Mouse (Mus musculus) kidney, adult 11 months (tissue): Measurements from ENCODE around the gene Nucks1.
A peak's percentile ranks its signal among the peaks of the same experiment; 100 is the strongest.
"Not testable (repeated sequence)": the region's sequence is repeated elsewhere in the genome, so short reads cannot be mapped to it uniquely, and the experiment has no call there.

Experiments used
- DNase-seq: peaks from one replicate; pipeline ENCODE4 v3.0.0; 2022

The Nucks1 gene

GRCm38 (mm10) chr1:131910001-131910648, at the start of gene Nucks1:
Gene Nucks1 (plus strand): TSS chr1:131910534.
- DNase-seq = peak; percentile 100

GRCm38 (mm10) chr1:131861811-131862210, 48.5 kb upstream of the Nucks1 start:
- DNase-seq = no peak

- no peak for DNase-seq
Measured at GRCm38 (mm10) chr1:131865596-131865995, 44.7 kb upstream of the Nucks1 start.

GRCm38 (mm10) chr1:131866304-131866999, 43.9 kb upstream of the Nucks1 start:
- no peak for DNase-seq

- DNase-seq = peak; percentile 91
Measured at GRCm38 (mm10) chr1:131867093-131867945, 43.0 kb upstream of the Nucks1 start, which contains the start of gene Rab29. Gene Rab29 (plus strand): TSS chr1:131867224.

- DNase-seq = no peak
Measured at GRCm38 (mm10) chr1:131867946-131868290, 42.4 kb upstream of the Nucks1 start.

GRCm38 (mm10) chr1:131869561-131869960, 40.8 kb upstream of the Nucks1 start:
- DNase-seq = no peak

GRCm38 (mm10) chr1:131872856-131873255, 37.5 kb upstream of the Nucks1 start:
- no peak for DNase-seq

- DNase-seq = no peak
Measured at GRCm38 (mm10) chr1:131879816-131880215, 30.5 kb upstream of the Nucks1 start.

- no peak for DNase-seq
Measured at GRCm38 (mm10) chr1:131882787-131883186, 27.5 kb upstream of the Nucks1 start.

GRCm38 (mm10) chr1:131886173-131886572, 24.2 kb upstream of the Nucks1 start:
- DNase-seq = no peak

GRCm38 (mm10) chr1:131886641-131887040, 23.7 kb upstream of the Nucks1 start:
- DNase-seq = no peak

GRCm38 (mm10) chr1:131890043-131890658, 20.2 kb upstream of the Nucks1 start:
- no peak for DNase-seq

- no peak for DNase-seq
Measured at GRCm38 (mm10) chr1:131891436-131891835, 18.9 kb upstream of the Nucks1 start.

- DNase-seq = no peak
Measured at GRCm38 (mm10) chr1:131902679-131903078, 7.7 kb upstream of the Nucks1 start.

GRCm38 (mm10) chr1:131903251-131903650, 7.1 kb upstream of the Nucks1 start:
- no peak for DNase-seq

GRCm38 (mm10) chr1:131905497-131905896, 4.8 kb upstream of the Nucks1 start:
- DNase-seq = no peak

GRCm38 (mm10) chr1:131908456-131908855, 1.9 kb upstream of the Nucks1 start:
- DNase-seq = no peak

GRCm38 (mm10) chr1:131909236-131909635, 1.1 kb upstream of the Nucks1 start:
- not testable (repeated sequence) for DNase-seq

GRCm38 (mm10) chr1:131910674-131911558, 582 bp downstream of the Nucks1 start:
- peak; percentile 78 for DNase-seq

GRCm38 (mm10) chr1:131917634-131918033, 7.3 kb downstream of the Nucks1 start:
- DNase-seq = no peak

GRCm38 (mm10) chr1:131919052-131919451, 8.7 kb downstream of the Nucks1 start:
- no peak for DNase-seq
